Mouse (Mus musculus): Measurements from ENCODE around the gene Boll.
A peak's percentile ranks its signal among the peaks of the same experiment; 100 is the strongest.

DNA sequence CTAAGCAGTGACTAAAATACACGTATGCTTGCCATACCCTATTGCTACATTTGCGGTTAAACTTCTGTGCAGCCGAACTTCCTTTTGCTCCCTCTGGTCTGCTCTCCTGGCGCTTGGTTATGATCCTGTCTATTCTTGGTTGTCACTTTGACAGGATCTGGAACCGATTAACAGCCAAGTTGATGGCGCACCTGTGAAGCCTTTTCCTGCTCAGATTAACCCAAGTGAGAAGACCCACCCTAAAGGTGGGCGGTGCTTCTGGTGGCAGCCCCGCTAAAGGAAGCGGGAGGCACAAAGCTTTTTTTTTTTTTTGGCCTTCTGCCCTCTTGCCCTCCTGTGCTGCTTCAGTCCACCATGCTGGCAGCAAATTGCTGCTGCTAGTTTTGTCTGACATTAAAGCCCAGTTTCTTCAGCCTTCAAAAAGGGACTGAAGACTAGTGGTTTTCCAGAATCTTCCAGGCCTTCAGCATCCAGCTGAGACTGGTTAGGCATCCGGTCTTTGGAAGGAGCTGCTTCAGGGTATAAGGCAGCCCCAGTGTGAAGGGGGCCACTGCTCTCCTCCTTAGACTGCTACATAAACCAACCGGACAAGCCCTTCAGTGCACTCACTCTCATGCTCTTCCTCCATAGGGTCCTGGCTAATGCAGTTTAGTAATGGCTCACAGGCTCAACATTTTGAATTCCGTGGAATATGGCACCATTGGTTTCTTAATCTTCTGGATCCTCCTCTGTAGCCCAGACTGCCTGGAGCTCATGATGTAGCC is 152.9 kb downstream of the Boll start:
- TF ChIP-seq ZNF384 (IDR thresholded peaks at IDR 0.05; ENCODE audit: low read depth, low read length) = peak; percentile 69; the same call in 1 of the 2 replicates
- TF ChIP-seq ZC3H11A (IDR thresholded peaks at IDR 0.05; ENCODE audit: borderline replicate concordance, low read depth, low read length) = no peak
- no peak for TF ChIP-seq HCFC1 (IDR thresholded peaks at IDR 0.05; ENCODE audit: borderline replicate concordance, insufficient read depth, low read length)
- no peak for TF ChIP-seq MAFK (IDR thresholded peaks at IDR 0.05; ENCODE audit: insufficient read depth, low read depth, low read length)
